Mouse (Mus musculus): ENCODE results near the gene Rab11fip5. TPM values are rescaled to one million over a fixed set of nuclear protein-coding genes. Genes with fewer than 3 reads are reported as not detected.

The Rab11fip5 gene
- polyA plus RNA-seq, 1 experiment from 2014 or later: 15.2 TPM

DNA sequence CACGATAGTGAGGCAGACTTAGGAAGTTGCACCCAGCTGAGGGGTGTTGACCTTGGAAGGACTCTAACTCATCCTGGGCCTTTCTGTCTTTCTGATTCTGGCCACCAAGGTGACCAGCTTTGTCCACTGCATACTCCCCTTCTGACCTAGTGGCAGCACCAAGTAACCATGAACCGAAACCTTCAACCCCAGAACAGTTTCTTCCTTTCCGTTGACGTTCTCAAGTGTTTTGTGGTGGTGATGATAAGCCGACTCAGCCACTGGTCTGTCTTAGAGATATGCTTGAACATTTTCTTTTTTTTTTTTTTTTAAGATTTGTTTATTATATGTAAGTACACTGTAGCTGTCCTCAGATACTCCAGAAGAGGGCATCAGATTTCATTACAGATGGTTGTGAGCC, 14.2 kb upstream of the Rab11fip5 start:
- 76% methylated on average over 5 of the region's 5 CpGs for WGBS

DNA sequence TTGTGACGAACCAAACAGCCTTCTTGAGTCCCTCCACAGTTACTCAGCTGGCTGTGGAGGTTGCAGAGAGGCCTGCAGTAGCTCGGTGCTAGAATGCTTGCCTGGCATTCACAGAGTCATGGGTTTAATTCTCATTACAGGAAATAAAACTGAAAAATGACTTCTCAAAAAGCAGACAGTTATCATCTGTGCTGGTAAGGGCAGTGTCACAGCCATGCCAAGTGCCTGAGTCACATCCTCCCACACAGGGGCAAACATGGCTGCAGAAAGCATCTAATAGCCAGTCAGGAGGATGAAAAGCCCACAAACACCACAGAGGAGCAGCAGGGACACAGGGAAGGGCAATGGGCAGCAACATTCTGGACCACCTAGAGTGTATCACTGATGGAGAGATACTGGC, 8.4 kb upstream of the Rab11fip5 start:
- H3K4me1 ChIP-seq: no peaks in the 10 kb centered on the region
- H3K9me3 ChIP-seq: no peaks in the 10 kb centered on the region
- no peaks in the 10 kb centered on the region for H3K36me3 ChIP-seq
- no peak for ATAC-seq (replicated peaks)
- no peaks in the 10 kb centered on the region for H3K27me3 ChIP-seq
- H3K4me2 ChIP-seq (replicated peaks): no peak overlapping the region
- no peak overlapping the region for H3K27ac ChIP-seq (replicated peaks)
- H3K9ac ChIP-seq (replicated peaks): no peak overlapping the region
- no peak overlapping the region for H3K4me3 ChIP-seq
- 82% methylated on average over 2 of the region's 2 CpGs for WGBS

More for the DNA sequence above, 14.2 kb upstream of the Rab11fip5 start:
- no peaks in the 10 kb centered on the region for H3K4me1 ChIP-seq
- no peaks in the 10 kb centered on the region for H3K9me3 ChIP-seq
- H3K27ac ChIP-seq (replicated peaks): no peak overlapping the region
- ATAC-seq (replicated peaks): no peak
- no peak overlapping the region for H3K4me2 ChIP-seq (replicated peaks)
- H3K27me3 ChIP-seq: no peaks in the 10 kb centered on the region
- no peak overlapping the region for H3K4me3 ChIP-seq
- H3K9ac ChIP-seq (replicated peaks): no peak overlapping the region
- H3K36me3 ChIP-seq: no peaks in the 10 kb centered on the region

GRCm38 (mm10) chr6:85381648-85382020, 7.2 kb upstream of the Rab11fip5 start:
- no peak overlapping the region for H3K4me3 ChIP-seq
- 85% methylated on average over 10 of the region's 10 CpGs for WGBS
- H3K9me3 ChIP-seq: no peaks in the 10 kb centered on the region
- H3K4me2 ChIP-seq (replicated peaks): no peak overlapping the region
- H3K9ac ChIP-seq (replicated peaks): no peak overlapping the region
- no peak for ATAC-seq (replicated peaks)
- H3K4me1 ChIP-seq: no peaks in the 10 kb centered on the region
- no peaks in the 10 kb centered on the region for H3K27me3 ChIP-seq
- H3K36me3 ChIP-seq: no peaks in the 10 kb centered on the region
- H3K27ac ChIP-seq (replicated peaks): no peak overlapping the region

GRCm38 (mm10) chr6:85380901-85381647, 6.6 kb upstream of the Rab11fip5 start:
- Histone ChIP-seq H3K9me3 (no peaks in the 10 kb centered on the region), H3K4me1 (no peaks in the 10 kb centered on the region), H3K27me3 (no peaks in the 10 kb centered on the region), H3K4me3 (no peak overlapping the region), H3K4me2 (replicated peaks) (no peak overlapping the region), H3K36me3 (no peaks in the 10 kb centered on the region), H3K9ac (replicated peaks) (no peak overlapping the region), H3K27ac (replicated peaks) (no peak overlapping the region)
- ATAC-seq (replicated peaks): peak; percentile 69
- 22% methylated on average over 17 of the region's 17 CpGs for WGBS

DNA sequence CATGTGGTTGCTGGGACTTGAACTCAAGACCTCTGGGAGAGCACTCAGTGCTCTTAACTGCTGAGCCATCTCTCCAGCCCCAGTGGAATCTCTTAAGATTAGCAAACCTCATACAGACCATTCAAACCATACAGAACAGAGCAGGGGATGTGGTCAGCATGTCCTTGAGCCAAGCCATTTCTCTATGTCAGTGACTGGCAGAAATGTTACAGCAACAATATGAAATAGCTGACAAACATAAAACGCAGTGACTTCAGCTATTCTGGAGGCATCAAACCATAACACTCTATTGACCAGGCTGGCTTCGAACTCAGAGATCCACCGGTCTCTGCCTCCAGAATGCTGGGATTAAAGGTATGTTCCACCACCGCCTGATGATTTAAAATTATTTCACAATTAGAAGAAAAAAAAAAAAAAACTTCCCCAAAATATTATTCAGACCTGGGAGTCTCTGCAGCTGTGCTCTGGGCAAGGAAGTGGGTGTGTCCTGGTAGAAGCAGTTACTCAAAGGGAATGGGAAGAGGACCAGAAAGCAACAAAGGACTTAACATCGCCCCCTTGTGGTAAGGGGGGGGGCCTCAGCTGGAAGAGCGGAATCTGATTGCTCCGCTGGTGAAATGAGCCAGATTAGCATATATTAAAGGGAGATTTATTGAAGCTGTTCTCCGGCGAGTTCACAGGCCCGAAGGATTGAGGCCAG, 5.9 kb upstream of the Rab11fip5 start:
- no peak overlapping the region for H3K4me2 ChIP-seq (replicated peaks)
- no peak overlapping the region for H3K9ac ChIP-seq (replicated peaks)
- ATAC-seq (replicated peaks): peak; percentile 76
- no peaks in the 10 kb centered on the region for H3K36me3 ChIP-seq
- no peaks in the 10 kb centered on the region for H3K9me3 ChIP-seq
- no peak overlapping the region for H3K4me3 ChIP-seq
- H3K27ac ChIP-seq (replicated peaks): no peak overlapping the region
- no peaks in the 10 kb centered on the region for H3K27me3 ChIP-seq
- WGBS: 30% methylated on average over 10 of the region's 10 CpGs
- no peaks in the 10 kb centered on the region for H3K4me1 ChIP-seq

DNA sequence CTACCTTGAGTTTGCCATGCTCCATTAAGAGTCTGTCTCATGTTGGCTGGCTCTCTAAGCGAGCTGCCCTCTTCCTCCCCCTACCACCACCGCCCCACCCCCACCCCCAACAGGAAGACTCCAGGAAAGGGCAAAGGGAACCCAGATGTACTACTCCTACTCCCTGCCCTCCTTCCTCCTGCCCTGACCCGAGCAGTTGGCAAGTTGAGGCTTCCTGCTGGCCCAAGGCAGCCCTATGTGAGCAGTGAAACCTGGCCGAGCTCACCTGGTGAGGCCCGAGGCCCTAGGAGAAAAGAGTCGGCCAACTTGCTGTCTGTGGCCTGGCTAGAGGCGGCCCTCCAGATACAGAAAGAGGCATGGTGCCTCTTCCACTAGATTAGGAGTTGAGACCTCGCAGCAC, 4.2 kb upstream of the Rab11fip5 start:
- H3K4me2 ChIP-seq (replicated peaks): no peak overlapping the region
- H3K27me3 ChIP-seq: no peaks in the 10 kb centered on the region
- H3K36me3 ChIP-seq: no peaks in the 10 kb centered on the region
- peaks cover 6% of the 10 kb centered on the region for H3K4me1 ChIP-seq
- H3K9me3 ChIP-seq: no peaks in the 10 kb centered on the region
- H3K4me3 ChIP-seq: no peak overlapping the region
- 63% methylated on average over 8 of the region's 8 CpGs for WGBS
- H3K27ac ChIP-seq (replicated peaks): no peak overlapping the region
- ATAC-seq (replicated peaks): no peak
- no peak overlapping the region for H3K9ac ChIP-seq (replicated peaks)

DNA sequence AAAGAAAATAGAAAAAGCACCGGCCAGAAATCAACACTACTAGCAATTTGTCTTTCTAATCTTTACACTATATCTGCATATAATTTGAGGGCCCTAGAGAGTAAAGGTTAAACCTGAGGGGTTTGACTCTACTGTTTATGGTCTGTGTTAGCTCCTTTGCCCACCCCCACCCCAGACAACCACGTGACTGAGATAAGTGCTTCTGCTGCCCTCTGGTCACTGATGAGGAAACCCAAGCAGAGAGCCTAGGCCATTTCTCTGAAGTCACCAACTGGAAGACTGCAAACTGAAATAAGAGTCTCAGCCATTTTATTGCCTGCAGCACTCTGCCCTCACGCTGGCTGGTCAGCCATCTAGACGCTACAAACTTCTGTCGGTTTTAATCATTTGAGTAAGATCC, 3.4 kb upstream of the Rab11fip5 start:
- no peaks in the 10 kb centered on the region for H3K36me3 ChIP-seq
- H3K27ac ChIP-seq (replicated peaks): no peak overlapping the region
- H3K4me2 ChIP-seq (replicated peaks): no peak overlapping the region
- no peak overlapping the region for H3K9ac ChIP-seq (replicated peaks)
- H3K4me3 ChIP-seq: no peak overlapping the region
- no peak for ATAC-seq (replicated peaks)
- WGBS: 61% methylated on average over 5 of the region's 5 CpGs
- no peaks in the 10 kb centered on the region for H3K9me3 ChIP-seq
- no peaks in the 10 kb centered on the region for H3K27me3 ChIP-seq
- H3K4me1 ChIP-seq: peaks cover 13% of the 10 kb centered on the region

- Histone ChIP-seq H3K4me3 (no peak overlapping the region), H3K27me3 (no peaks in the 10 kb centered on the region), H3K36me3 (no peaks in the 10 kb centered on the region), H3K4me2 (replicated peaks) (no peak overlapping the region), H3K9me3 (no peaks in the 10 kb centered on the region), H3K4me1 (peaks cover 20% of the 10 kb centered on the region), H3K9ac (replicated peaks) (no peak overlapping the region), H3K27ac (replicated peaks) (no peak overlapping the region)
- WGBS: 77% methylated on average over 4 of the region's 4 CpGs
- ATAC-seq (replicated peaks): no peak
These were observed 2.8 kb upstream of the Rab11fip5 start for GRCm38 (mm10) chr6:85377066-85377734.

DNA sequence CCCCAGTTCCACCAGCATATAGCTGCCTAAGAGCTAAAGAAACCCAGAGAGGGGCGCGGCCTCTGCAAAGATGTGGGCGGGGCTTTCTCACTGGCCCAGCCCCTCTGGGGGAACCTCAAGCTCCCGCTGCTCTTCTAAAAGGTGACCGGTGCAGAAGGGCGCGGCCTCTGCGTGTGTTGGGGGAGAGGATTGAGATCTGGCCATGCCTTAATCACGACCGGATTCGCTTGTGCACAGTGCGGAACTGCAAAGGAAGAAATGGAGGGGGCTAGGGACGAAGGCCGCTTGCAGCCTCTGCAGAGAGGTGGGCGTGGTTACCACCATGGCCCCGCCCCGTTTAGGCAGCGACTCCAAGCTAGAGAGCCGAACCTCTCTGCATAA, 290 bp upstream of the Rab11fip5 start:
- Histone ChIP-seq H3K4me3 (peak overlapping the region; percentile 75), H3K4me1 (peaks cover 28% of the 10 kb centered on the region), H3K27ac (replicated peaks) (peak overlapping the region; percentile 73), H3K27me3 (no peaks in the 10 kb centered on the region), H3K9ac (replicated peaks) (peak overlapping the region; percentile 51), H3K9me3 (no peaks in the 10 kb centered on the region), H3K36me3 (no peaks in the 10 kb centered on the region), H3K4me2 (replicated peaks) (peak overlapping the region; percentile 76)
- WGBS: 0% methylated on average over 19 of the region's 19 CpGs
- ATAC-seq (replicated peaks): peak; percentile 97

GRCm38 (mm10) chr6:85373066-85373860, 1.2 kb downstream of the Rab11fip5 start:
- Histone ChIP-seq H3K4me2 (replicated peaks) (peak overlapping the region; percentile 76), H3K27ac (replicated peaks) (no peak overlapping the region), H3K4me3 (peak overlapping the region; percentile 75), H3K9ac (replicated peaks) (peak overlapping the region; percentile 87), H3K9me3 (no peaks in the 10 kb centered on the region), H3K36me3 (no peaks in the 10 kb centered on the region), H3K27me3 (no peaks in the 10 kb centered on the region), H3K4me1 (peaks cover 28% of the 10 kb centered on the region)
- ATAC-seq (replicated peaks): no peak
- WGBS: 86% methylated on average over 10 of the region's 10 CpGs

GRCm38 (mm10) chr6:85372496-85372895, 1.9 kb downstream of the Rab11fip5 start:
- no peaks in the 10 kb centered on the region for H3K9me3 ChIP-seq
- WGBS: 76% methylated on average over 2 of the region's 2 CpGs
- H3K27me3 ChIP-seq: no peaks in the 10 kb centered on the region
- peaks cover 28% of the 10 kb centered on the region for H3K4me1 ChIP-seq
- ATAC-seq (replicated peaks): no peak
- H3K36me3 ChIP-seq: no peaks in the 10 kb centered on the region
- H3K4me3 ChIP-seq: 0 out of 2 replicates have a peak overlapping the region, but pooled peaks have one; percentile 75
- no peak overlapping the region for H3K27ac ChIP-seq (replicated peaks)
- H3K9ac ChIP-seq (replicated peaks): 0 out of 2 replicates have a peak overlapping the region, but pooled peaks have one; percentile 8
- peak overlapping the region; percentile 18; the same call in 1 of the 2 replicates for H3K4me2 ChIP-seq (replicated peaks)

Data from forebrain, embryonic 15.5 days (tissue).